Mouse (Mus musculus): Measurements from ENCODE around the gene Raf1.

Gene Raf1

DNA sequence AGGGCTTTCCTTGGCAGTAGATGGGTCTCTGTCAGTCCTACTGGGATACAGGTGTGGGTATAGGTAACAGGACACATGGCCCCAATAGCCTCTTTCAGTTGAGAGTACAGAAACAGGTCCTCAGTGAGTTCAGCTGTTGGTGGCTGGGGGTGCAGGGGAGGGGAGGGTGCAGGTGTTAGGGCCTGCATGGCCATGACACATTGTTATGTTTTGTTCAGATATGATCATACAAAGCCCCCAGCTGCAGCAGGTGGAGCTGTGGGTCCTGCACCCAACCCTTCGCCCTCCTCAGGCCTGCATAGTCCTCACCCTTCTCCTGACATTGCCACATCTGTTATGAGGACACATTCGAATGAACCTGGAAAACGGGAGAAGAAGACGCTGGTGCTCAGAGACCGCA is 66.1 kb downstream of the Raf1 start:
- DNase-seq = no peak

DNA sequence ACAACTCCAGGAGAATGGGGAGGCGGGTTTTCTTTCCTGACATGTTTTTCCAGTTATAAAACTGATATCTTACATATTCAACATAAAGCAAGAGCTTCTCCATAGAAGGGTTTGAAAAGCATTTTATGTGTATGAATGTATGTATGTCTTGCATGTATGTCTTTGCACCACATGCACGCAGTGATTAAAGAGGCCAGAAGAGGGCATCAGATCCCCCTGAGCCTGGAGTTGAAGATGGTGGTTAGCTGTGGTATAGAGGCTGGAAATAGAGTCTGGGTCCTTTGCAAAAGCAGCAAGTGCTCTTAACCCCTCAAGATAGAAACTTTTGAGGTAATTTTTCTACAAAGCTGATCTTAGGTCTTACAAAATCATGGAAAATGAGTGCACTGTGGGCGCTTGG is 67.3 kb downstream of the Raf1 start:
- peak in 1 of 2 experiments; percentile 24 for DNase-seq

GRCm38 (mm10) chr6:115607429-115607828 is 69.0 kb downstream of the Raf1 start:
- DNase-seq = peak in 1 of 2 experiments; percentile 20

GRCm38 (mm10) chr6:115606461-115606860 is 70.0 kb downstream of the Raf1 start:
- no peak for DNase-seq

DNA sequence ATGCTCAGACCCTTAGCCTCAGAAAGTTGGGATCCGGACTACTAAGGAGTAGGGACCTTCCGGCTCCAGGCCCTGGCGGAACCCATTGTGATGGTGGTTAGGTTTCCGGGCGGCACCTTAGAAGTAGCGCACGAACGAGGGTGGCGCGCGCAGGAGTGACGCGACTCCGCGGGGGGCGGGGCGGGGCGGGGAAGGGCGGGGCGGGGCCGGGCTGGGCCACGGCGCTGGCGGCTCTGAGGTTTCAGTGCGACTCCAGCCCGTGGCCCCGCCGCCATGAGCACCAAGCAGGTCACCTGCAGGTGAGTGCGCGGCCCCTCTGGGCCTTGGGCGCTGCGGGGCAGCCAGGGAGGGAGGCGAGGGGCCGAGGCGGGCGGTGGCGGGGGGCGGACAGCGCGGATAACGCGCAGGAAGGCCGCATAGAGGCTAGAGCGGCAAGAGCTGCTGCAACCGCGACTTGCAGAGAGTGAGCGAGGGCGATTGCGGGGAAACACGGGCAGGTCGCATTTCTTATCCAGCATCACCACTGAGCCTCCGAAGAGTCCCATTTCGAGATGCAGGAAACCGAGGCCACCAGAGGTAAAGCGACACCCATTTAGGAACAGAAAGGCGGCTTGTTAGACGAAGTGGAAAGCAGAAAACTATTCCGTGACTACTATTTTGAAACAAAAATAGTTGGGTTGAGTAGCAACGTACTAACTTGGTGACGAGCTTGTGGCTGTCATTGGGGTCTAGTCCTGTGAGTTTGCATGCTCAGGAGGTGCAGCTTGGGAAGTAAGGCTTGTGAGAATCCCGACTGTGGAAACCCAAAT is 74.5 kb downstream of the Raf1 start, which contains the start of gene Mkrn2:
TSS of gene Mkrn2 (plus strand) at position 188 of the 809 bp plus-strand sequence.
- DNase-seq = peak; percentile 86 to 89

- peak in 1 of 2 experiments; percentile 22 for DNase-seq
Measured at GRCm38 (mm10) chr6:115601322-115601714, 75.1 kb downstream of the Raf1 start.

GRCm38 (mm10) chr6:115595667-115596066 is 80.8 kb downstream of the Raf1 start:
- no peak for DNase-seq

- no peak for DNase-seq
Measured at GRCm38 (mm10) chr6:115594463-115594862, 82.0 kb downstream of the Raf1 start.

GRCm38 (mm10) chr6:115593252-115593651 is 83.2 kb downstream of the Raf1 start:
- no peak for DNase-seq

DNA sequence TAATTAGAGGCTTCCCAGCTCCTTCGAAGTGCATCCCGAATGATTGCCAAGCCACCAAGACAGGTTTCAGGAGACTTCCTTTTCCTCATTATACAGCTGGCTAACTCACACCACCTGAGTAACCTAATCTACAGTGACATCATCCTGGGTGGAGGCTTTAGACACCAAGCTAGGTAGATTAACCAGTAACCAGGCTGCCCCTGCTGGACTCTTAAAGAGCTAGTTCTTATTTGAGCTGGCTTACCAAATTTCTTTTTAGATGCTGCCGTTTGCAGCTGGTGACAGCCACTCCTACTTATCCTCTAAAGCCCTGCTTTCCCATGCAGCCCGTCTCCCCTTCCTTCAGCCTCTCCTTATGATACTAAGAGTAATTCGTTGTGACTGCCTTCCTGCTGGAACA is 84.0 kb downstream of the Raf1 start, which contains the start of gene Mkrn2os:
TSS of gene Mkrn2os (minus strand) at position 119 of the 400 bp plus-strand sequence.
- no peak for DNase-seq

- no peak for DNase-seq
Measured at GRCm38 (mm10) chr6:115591692-115592359, 84.6 kb downstream of the Raf1 start.

DNA sequence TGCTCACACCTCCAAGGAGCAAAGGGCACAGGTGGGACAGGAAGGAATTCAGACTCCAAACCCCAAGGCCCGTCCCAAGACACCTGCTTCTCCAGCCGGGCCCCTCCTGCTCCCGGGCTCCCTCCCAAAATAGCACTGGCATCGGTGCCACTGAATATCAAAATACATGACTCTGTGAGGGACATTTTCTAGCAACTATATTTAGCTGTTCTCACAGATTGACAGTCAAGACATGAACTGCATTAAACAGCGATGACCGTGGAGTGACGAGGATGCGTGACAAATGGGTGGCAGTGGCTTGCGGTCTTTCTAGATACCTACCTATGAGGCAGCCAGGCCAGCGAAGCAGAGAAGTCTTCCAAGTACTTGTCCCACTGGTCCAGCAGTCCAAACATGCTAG is 90.1 kb downstream of the Raf1 start:
- no peak for DNase-seq

- no peak for DNase-seq
Measured at GRCm38 (mm10) chr6:115584176-115584575, 92.3 kb downstream of the Raf1 start.

DNA sequence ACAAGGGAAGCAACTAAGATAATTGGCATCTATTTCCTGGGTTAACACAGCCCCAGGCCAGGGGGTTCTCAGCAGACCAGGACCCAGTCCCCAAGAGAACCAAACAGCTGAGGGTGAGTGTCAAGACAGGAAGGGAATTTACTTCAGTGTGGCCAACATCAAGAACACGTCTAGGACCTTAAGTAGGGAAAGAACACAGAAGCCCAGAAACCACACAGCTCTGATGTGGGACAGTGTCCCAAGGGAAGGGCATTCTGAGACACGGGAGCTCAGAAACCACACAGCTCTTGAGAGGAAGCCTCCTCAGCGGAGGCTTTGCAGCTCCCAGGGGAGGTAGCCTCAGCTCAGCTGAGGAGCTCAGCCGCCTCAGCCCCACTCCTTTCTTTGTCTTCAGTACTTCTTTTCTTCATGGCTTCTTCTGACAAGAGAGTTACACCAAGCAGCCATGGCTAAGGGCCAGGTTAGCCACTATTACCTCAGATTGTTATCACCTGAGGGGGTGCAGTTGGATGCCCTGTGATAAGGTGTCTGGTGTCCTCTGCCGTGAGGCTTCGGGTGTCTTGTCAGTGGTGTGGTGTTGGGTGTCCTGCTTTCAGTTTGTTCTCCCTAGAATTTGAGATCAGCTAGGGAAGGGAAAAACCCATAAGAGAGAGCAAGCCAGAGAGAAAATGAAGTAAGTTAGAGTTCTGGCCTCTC is 92.9 kb downstream of the Raf1 start:
- DNase-seq = no peak

- no peak for DNase-seq
Measured at GRCm38 (mm10) chr6:115582328-115583115, 93.9 kb downstream of the Raf1 start.

GRCm38 (mm10) chr6:115580810-115581209 is 95.6 kb downstream of the Raf1 start:
- DNase-seq = no peak

GRCm38 (mm10) chr6:115577941-115578340 is 98.5 kb downstream of the Raf1 start:
- no peak for DNase-seq

DNA sequence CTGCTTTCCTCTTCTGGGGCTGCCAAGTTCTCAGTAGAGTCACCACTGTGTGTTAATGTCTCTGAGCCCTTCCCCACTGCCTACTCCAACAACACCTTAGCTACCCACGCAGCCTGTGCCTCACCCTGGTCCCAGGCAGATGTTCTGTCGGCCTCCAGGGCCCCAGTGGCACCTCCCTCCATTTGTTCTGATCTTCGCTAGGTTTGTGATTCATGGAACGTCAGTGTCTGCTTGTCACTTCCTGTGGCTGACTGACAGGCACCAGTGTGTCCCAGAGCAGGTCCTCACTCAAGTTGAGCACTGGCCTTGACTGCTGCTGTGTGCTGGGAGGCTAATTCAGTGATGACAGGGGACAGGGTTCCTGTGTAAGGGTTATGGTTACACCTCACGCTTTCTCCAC is 99.0 kb downstream of the Raf1 start:
- no peak for DNase-seq

DNA sequence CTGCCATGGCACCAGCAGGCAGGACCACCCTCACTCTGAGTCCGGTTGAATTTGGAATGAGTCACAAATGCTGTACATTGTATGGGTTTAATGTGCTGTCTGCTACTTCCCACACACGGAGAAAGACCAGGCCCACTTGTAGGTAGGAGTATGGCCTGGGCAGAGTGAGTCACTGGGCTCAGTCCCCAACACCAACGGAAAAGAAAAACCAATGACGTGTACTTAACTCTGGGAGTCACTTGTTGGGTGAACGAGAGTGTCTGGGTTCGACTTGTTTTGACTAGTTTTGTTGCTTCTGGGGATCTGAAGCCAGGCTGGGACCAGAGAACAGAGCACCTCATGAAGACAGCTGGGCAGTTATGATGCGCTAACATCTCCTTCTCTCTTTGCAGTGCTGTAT is 102.3 kb downstream of the Raf1 start:
- no peak for DNase-seq
